Mouse (Mus musculus) induced T-regulatory cell, adult 2 months (primary cell): Measurements from ENCODE around the gene Plppr5.

Source experiments
- DNase-seq: peaks from one replicate; pipeline ENCODE4 v3.0.0-alpha.2; 2012; ENCODE audit warnings: low read depth

Gene Plppr5

GRCm38 (mm10) chr3:117696350-117696749 is 121.7 kb downstream of the Plppr5 start:
- DNase-seq = no peak

- DNase-seq = no peak
Measured at GRCm38 (mm10) chr3:117708788-117709187, 134.2 kb downstream of the Plppr5 start.

GRCm38 (mm10) chr3:117716534-117717280 is 142.1 kb downstream of the Plppr5 start:
- DNase-seq = no peak

GRCm38 (mm10) chr3:117723390-117723789 is 148.8 kb downstream of the Plppr5 start:
- DNase-seq = no peak

- DNase-seq = no peak
Measured at GRCm38 (mm10) chr3:117724521-117724920, 149.9 kb downstream of the Plppr5 start.

DNA sequence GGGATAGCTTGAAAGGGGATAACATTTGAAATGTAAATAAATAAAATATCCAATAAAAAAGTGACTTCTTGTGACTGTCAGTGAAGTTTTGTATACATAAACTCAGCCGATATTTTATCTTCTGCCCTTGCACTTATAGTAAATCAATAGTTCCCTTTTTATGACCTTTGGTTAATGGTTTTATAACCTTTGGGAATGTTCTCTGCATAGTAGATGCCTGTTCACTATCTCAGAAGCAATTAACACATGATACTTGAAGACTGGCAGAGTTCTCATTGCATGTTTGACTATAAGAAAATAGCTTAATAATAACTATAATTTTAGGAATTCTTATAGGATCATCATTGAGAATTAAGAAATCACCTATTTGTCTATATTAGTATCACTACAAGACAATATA is 150.9 kb downstream of the Plppr5 start:
- DNase-seq = no peak

DNA sequence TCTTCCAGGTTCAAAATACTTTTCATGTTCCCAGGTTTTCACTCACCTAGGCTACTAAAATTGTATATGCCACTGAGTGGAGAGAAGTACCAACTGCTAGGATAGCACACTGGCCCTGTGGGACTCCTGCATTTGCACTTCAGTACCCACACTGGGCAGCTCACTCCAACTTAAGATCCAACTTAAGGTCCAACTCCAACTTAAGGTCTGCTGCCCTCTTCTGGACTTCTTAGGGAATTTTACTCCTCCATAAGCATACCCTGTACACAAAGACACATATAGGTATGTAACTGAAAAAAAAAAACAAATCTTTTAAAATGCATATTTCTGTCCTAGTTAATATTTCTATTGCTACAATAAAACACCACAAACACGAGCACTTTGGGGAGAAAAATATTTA is 153.5 kb downstream of the Plppr5 start:
- no peak for DNase-seq

- no peak for DNase-seq
Measured at GRCm38 (mm10) chr3:117729121-117730072, 154.8 kb downstream of the Plppr5 start.

DNA sequence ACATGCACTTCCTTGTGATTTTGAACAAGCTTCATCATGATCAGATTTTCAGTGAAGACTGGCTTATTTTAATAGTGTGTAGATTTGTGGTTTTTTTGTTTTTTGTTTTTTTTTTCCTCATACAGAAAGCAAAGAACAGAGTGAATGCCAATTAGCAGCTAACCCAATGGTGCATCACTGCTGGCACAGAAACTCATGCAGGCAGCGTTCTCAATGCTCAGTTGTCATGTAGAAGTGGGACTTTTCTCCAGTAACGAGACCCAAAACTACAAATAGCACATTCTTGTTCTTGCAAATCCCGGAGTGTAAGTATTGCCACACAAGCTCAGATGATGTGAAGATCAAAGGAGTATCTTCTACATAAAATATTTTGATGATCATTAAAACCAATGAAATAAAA is 156.9 kb downstream of the Plppr5 start:
- no peak for DNase-seq

GRCm38 (mm10) chr3:117732661-117733060 is 158.0 kb downstream of the Plppr5 start:
- no peak for DNase-seq
